Comparison of ENCODE assay signal across 10 mouse cellular contexts in the genomic region with DNA sequence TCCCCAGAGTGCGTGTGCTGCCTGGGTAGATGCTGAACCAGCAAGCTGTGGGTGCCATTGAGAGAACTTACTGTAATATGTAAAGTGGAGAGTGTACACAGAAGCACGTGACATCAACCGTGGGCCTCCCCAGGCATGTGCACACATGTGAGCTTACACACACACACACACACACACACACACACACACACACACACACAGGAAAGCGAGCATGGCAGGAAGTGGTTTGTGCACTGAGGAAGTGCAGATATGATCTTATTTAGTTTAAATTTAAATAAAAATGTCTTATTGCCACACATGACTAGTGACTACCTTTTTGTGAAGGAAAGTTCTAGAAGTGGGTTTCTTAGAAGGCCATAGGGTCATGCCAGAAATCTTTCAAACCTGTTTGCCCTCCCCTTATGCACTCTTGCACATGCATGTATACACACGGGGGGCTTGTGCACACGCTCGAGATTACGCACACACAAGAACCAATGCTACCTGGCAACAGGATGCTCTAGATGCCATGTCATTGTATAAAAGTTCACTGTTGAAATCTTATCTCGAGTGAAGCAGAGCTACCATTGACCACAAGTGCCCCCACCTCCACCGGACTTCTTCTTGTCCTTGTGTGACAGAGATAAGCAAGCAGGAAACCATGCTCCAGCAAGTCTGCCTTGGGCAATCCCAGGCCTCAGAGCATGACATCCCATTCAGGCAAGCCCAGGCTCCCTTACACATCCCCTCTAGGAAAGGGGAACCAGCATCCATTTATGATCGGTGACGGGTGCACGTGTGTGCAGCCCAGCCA. TPM values are rescaled to one million over a fixed set of nuclear protein-coding genes. Genes with fewer than 3 reads are reported as not detected.
DNase-seq lines count a peak whose midpoint lies in the region; ATAC-seq lines count a peak whose summit lies in the region.
"Had no signal": no experiment of that assay in that cellular context is flagged by ENCODE, and none has a peak within 500 bp of the region (broad histone marks: within the 10 kb centered on the region; RNA-seq: fewer than 3 reads in every experiment).

No protein-coding gene starts in this region.

- H3K4me2 ChIP-seq in forebrain, embryonic 12.5 days = no peak overlapping the region
- H3K4me2 ChIP-seq in forebrain, embryonic 15.5 days (replicated peaks) = no peak overlapping the region
- H3K4me2 ChIP-seq in hindbrain, embryonic 14.5 days (replicated peaks) = no peak overlapping the region
- H3K4me2 ChIP-seq: heart, embryonic 15.5 days had no signal

- H3K4me1 ChIP-seq in forebrain, embryonic 12.5 days = peaks cover 56% of the 10 kb centered on the region
- H3K4me1 ChIP-seq in forebrain, embryonic 15.5 days = peaks cover 32% of the 10 kb centered on the region
- H3K4me1 ChIP-seq in hindbrain, embryonic 14.5 days (replicated peaks; ENCODE audit: control insufficient read depth, insufficient read depth, low read length) = peaks cover 41% of the 10 kb centered on the region

- peak overlapping the region; percentile 31; the same call in 1 of the 2 replicates for H3K27ac ChIP-seq in forebrain, embryonic 12.5 days
- H3K27ac ChIP-seq in forebrain, embryonic 15.5 days (replicated peaks) = no peak overlapping the region
- H3K27ac ChIP-seq in hindbrain, embryonic 14.5 days = 0 out of 2 replicates have a peak overlapping the region, but pooled peaks have one; percentile 20
- H3K27ac ChIP-seq: heart, embryonic 15.5 days had no signal

- no peak overlapping the region for H3K9ac ChIP-seq in forebrain, embryonic 12.5 days
- no peak overlapping the region for H3K9ac ChIP-seq in forebrain, embryonic 15.5 days (replicated peaks)
- H3K9ac ChIP-seq in hindbrain, embryonic 14.5 days = no peak overlapping the region
- H3K9ac ChIP-seq: heart, embryonic 15.5 days had no signal

- no peak for ATAC-seq in forebrain, embryonic 12.5 days (ENCODE audit: low FRiP score)
- ATAC-seq in forebrain, embryonic 15.5 days (replicated peaks) = no peak
- no peak for ATAC-seq in hindbrain, embryonic 14.5 days (ENCODE audit: low FRiP score)
- ATAC-seq in megakaryocyte, adult 5-6 weeks (ENCODE audit: poor library complexity, severe bottlenecking) = peak; percentile 90
- ATAC-seq in erythroid progenitor cell, adult 5-6 weeks (replicated peaks; ENCODE audit: low FRiP score, poor library complexity, severe bottlenecking) = no peak

- no peak overlapping the region for H3K4me3 ChIP-seq in forebrain, embryonic 12.5 days (replicated peaks)
- H3K4me3 ChIP-seq in forebrain, embryonic 15.5 days = no peak overlapping the region
- H3K4me3 ChIP-seq in hindbrain, embryonic 14.5 days (replicated peaks; ENCODE audit: low read length) = no peak overlapping the region
- H3K4me3 ChIP-seq: heart, embryonic 15.5 days had no signal

- H3K36me3 ChIP-seq in forebrain, embryonic 12.5 days (replicated peaks) = peaks cover 2% of the 10 kb centered on the region; the same call in 1 of the 2 replicates
- H3K36me3 ChIP-seq in forebrain, embryonic 15.5 days = 0 out of 2 replicates have a peak, but pooled peaks cover 4% of the 10 kb centered on the region
- H3K36me3 ChIP-seq in hindbrain, embryonic 14.5 days (replicated peaks; ENCODE audit: control insufficient read depth, insufficient read depth) = no peaks in the 10 kb centered on the region

- no peaks in the 10 kb centered on the region for H3K9me3 ChIP-seq in forebrain, embryonic 12.5 days
- no peaks in the 10 kb centered on the region for H3K9me3 ChIP-seq in forebrain, embryonic 15.5 days
- H3K9me3 ChIP-seq in hindbrain, embryonic 14.5 days (ENCODE audit: control insufficient read depth, low read length) = no peaks in the 10 kb centered on the region
- H3K9me3 ChIP-seq: heart, embryonic 15.5 days had no signal

- WGBS in forebrain, embryonic 12.5 days = 90% methylated on average over 13 of the region's 13 CpGs
- WGBS in forebrain, embryonic 15.5 days = 89% methylated on average over 13 of the region's 13 CpGs
- WGBS in hindbrain, embryonic 14.5 days = 84% methylated on average over 13 of the region's 13 CpGs

- H3K27me3 ChIP-seq in forebrain, embryonic 12.5 days = no peaks in the 10 kb centered on the region
- no peaks in the 10 kb centered on the region for H3K27me3 ChIP-seq in forebrain, embryonic 15.5 days
- no peaks in the 10 kb centered on the region for H3K27me3 ChIP-seq in hindbrain, embryonic 14.5 days (ENCODE audit: control insufficient read depth, insufficient read depth, low read length)
- H3K27me3 ChIP-seq: heart, embryonic 15.5 days had no signal

- peak; percentile 100 for DNase-seq in 416B (ENCODE audit: low read depth)
- DNase-seq in hindbrain, embryonic 14.5 days (ENCODE audit: low spot score) = no peak
- no peak for DNase-seq in urinary bladder, adult 18-20 months (ENCODE audit: low spot score in 2 of 2)
- DNase-seq in urinary bladder, postnatal 36 days (ENCODE audit: low spot score in 2 of 2) = no peak
- DNase-seq: midbrain, embryonic 14.5 days had no signal

RNA-seq across cellular contexts. Expression of a gene that starts 47.6 kb away (rescaled TPM):
- 41.1 and 42.5 TPM in 2 replicates for polyA plus RNA-seq in forebrain, embryonic 12.5 days (2016; fragmentation: Nextera tagmentation; extraction: Ambion mirVana)
- polyA plus RNA-seq in forebrain, embryonic 15.5 days (2015; fragmentation: Nextera tagmentation; extraction: Ambion mirVana) = 39.2 and 43.4 TPM in 2 replicates
- 32.4 and 37.8 TPM in 2 replicates for polyA plus RNA-seq in hindbrain, embryonic 14.5 days (2014; fragmentation: Nextera tagmentation; extraction: Ambion mirVana)
- total RNA-seq in megakaryocyte, adult 5-6 weeks (2015) = 0.67 and 0.73 TPM in 2 replicates
- total RNA-seq in megakaryocyte, adult 5-6 weeks (2017) = 1.3 and 2.2 TPM in 2 replicates
- 0.84 TPM in 1 of 2 replicates, not detected in the other for total RNA-seq in erythroid progenitor cell, adult 5-6 weeks (2015; ENCODE audit: low replicate concordance)
- 0.39 TPM in 1 of 2 replicates, not detected in the other for total RNA-seq in erythroid progenitor cell, adult 5-6 weeks (2017; ENCODE audit: low replicate concordance)

RNA-seq across cellular contexts. Expression of a gene that starts 58.8 kb away (rescaled TPM):
- 62.0 and 67.5 TPM in 2 replicates for polyA plus RNA-seq in forebrain, embryonic 12.5 days (2016; fragmentation: Nextera tagmentation; extraction: Ambion mirVana)
- 67.0 and 68.1 TPM in 2 replicates for polyA plus RNA-seq in forebrain, embryonic 15.5 days (2015; fragmentation: Nextera tagmentation; extraction: Ambion mirVana)
- polyA plus RNA-seq in hindbrain, embryonic 14.5 days (2014; fragmentation: Nextera tagmentation; extraction: Ambion mirVana) = 67.8 and 68.7 TPM in 2 replicates
- total RNA-seq in megakaryocyte, adult 5-6 weeks (2015) = 59.0 and 62.2 TPM in 2 replicates
- 39.4 and 73.3 TPM in 2 replicates for total RNA-seq in megakaryocyte, adult 5-6 weeks (2017)
- 18.7 and 24.3 TPM in 2 replicates for total RNA-seq in erythroid progenitor cell, adult 5-6 weeks (2015; ENCODE audit: low replicate concordance)
- total RNA-seq in erythroid progenitor cell, adult 5-6 weeks (2017; ENCODE audit: low replicate concordance) = 15.8 and 23.1 TPM in 2 replicates
